Comparison of ENCODE assay signal across 14 mouse cellular contexts in genomic region chr14:86844075-86844474, GRCm38 (mm10).
"Had no signal": no experiment of that assay in that cellular context is flagged by ENCODE, and none has a peak within 500 bp of the region (broad histone marks: within the 10 kb centered on the region; RNA-seq: fewer than 3 reads in every experiment).

No protein-coding gene starts in this region.

- DNase-seq: kidney, adult 18-20 months; kidney, adult 9 months; kidney, postnatal 25 days; layer of hippocampus, postnatal 36 days; left cerebral cortex, postnatal 4 days; liver, postnatal 0 days; lung, embryonic 14.5 days; midbrain, embryonic 14.5 days; right cerebral cortex, adult 18-20 months; right cerebral cortex, postnatal 25 days; spleen, adult 18-20 months; thymus, adult 18-20 months; thymus, postnatal 36 days had no signal

- ATAC-seq: liver, postnatal 0 days; lung, postnatal 0 days had no signal
